Mouse (Mus musculus): ENCODE measurements around the gene Col4a4.

- no peak for TF ChIP-seq CTCF (IDR thresholded peaks at IDR 0.05; ENCODE audit: low read depth)
- TF ChIP-seq EP300 (IDR thresholded peaks at IDR 0.05; ENCODE audit: low read depth) = no peak
Measured at GRCm38 (mm10) chr1:82411521-82411920, 175.1 kb downstream of the Col4a4 start.

All from liver, embryonic 14.5 days (tissue).